Mouse (Mus musculus) hindbrain, embryonic 13.5 days (tissue): Measurements from ENCODE around the gene Foxk1. TPM values are rescaled to one million over a fixed set of nuclear protein-coding genes. Genes with fewer than 3 reads are reported as not detected.

Experiments
- ATAC-seq: fragments of 200-750 bp; cut with Nextera tagmentation; 2 replicates; pipeline ENCODE4 v1.8.0; 2017; ENCODE audit warnings: moderate TSS enrichment; ENCODE audit not compliant: low FRiP score
- H3K27ac ChIP-seq: fragments of 300-500 bp; sonication (generic); 2 replicates; pipeline ENCODE4 v1.5.1; 2015; ENCODE audit warnings: inconsistent platforms, mild to moderate bottlenecking, moderate library complexity
- H3K27me3 ChIP-seq: fragments of 300-500 bp; sonication (generic); 2 replicates; pipeline ENCODE4 v1.6.1; 2015; ENCODE audit warnings: mild to moderate bottlenecking, inconsistent platforms
- H3K36me3 ChIP-seq: fragments of 300-500 bp; sonication (generic); 2 replicates; pipeline ENCODE4 v1.6.1; 2015; ENCODE audit warnings: mild to moderate bottlenecking, inconsistent platforms
- H3K4me1 ChIP-seq: fragments of 300-500 bp; sonication (generic); replicated peaks from 2 replicates; pipeline ENCODE4 v1.6.1; 2015; ENCODE audit warnings: inconsistent platforms
- H3K4me2 ChIP-seq: fragments of 300-500 bp; sonication (generic); 2 replicates; pipeline ENCODE4 v1.6.1; 2015; ENCODE audit warnings: inconsistent platforms, mild to moderate bottlenecking, moderate library complexity
- H3K4me3 ChIP-seq: fragments of 300-500 bp; sonication (generic); 2 replicates; pipeline ENCODE4 v1.5.1; 2015; ENCODE audit warnings: mild to moderate bottlenecking, inconsistent platforms
- H3K9ac ChIP-seq: fragments of 300-500 bp; sonication (generic); 2 replicates; pipeline ENCODE4 v1.6.1; 2015; ENCODE audit warnings: mild to moderate bottlenecking, inconsistent platforms
- H3K9me3 ChIP-seq: fragments of 300-500 bp; sonication (generic); 2 replicates; pipeline ENCODE4 v1.6.1; 2016; ENCODE audit warnings: inconsistent platforms
- WGBS: fragments of 180-500 bp; shearing (Covaris S2); methylation state at CpG from one replicate; pipeline ENCODE4 v1.1.7; 2015; 5-methylcytosine and 5-hydroxymethylcytosine counted together
- polyA plus RNA-seq: library from polyadenylated mRNA; unstranded; fragments of >200 nt; fragmentation: Nextera tagmentation; extraction: Ambion mirVana; gene quantifications from 2 replicates; pipeline ENCODE4 v1.2.1, GENCODE M21; 2015

Gene Foxk1
- polyA plus RNA-seq, 1 experiment from 2014 or later = 5.6 TPM

- no peak overlapping the region for H3K9ac ChIP-seq
- H3K4me3 ChIP-seq = no peak overlapping the region
- no peaks in the 10 kb centered on the region for H3K27me3 ChIP-seq
- peaks cover 57% of the 10 kb centered on the region for H3K4me1 ChIP-seq
- ATAC-seq = no peak
- H3K9me3 ChIP-seq = no peaks in the 10 kb centered on the region
- H3K36me3 ChIP-seq = peaks cover 8% of the 10 kb centered on the region; the same call in 1 of the 2 replicates
- WGBS = 78% methylated on average over 2 of the region's 2 CpGs
- 0 out of 2 replicates have a peak overlapping the region, but pooled peaks have one; percentile 23 for H3K27ac ChIP-seq
- no peak overlapping the region for H3K4me2 ChIP-seq
Measured at GRCm38 (mm10) chr5:142426476-142426875, 25.2 kb downstream of the Foxk1 start.

- no peak overlapping the region for H3K9ac ChIP-seq
- H3K27me3 ChIP-seq = no peaks in the 10 kb centered on the region
- no peak overlapping the region for H3K4me3 ChIP-seq
- peaks cover 61% of the 10 kb centered on the region for H3K4me1 ChIP-seq
- H3K36me3 ChIP-seq = peaks cover 5% of the 10 kb centered on the region; the same call in 1 of the 2 replicates
- H3K27ac ChIP-seq = no peak overlapping the region; the same call in 1 of the 2 replicates
- 49% methylated on average over 10 of the region's 10 CpGs for WGBS
- H3K9me3 ChIP-seq = no peaks in the 10 kb centered on the region
- H3K4me2 ChIP-seq = no peak overlapping the region
- ATAC-seq = no peak
Measured at GRCm38 (mm10) chr5:142427876-142428275, 26.6 kb downstream of the Foxk1 start.

DNA sequence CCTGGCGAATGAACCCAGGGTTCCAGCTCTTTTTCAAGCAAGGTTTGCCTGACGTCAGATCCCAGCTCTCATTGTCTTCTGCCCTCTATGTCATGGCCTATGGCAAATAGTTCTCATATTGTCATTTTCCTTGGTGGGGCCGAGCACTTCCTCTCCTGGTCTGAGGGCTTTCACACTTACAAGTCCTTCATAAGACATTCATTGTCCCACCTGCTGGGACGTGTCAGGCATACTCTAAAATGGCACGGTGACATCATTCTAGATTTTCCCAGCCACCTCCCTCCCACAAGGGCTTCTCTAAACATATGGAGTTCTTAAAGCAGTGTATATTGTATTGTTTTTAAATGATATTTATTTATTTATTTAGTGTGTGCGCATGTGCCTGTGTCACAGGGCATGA is 27.4 kb downstream of the Foxk1 start:
- no peak overlapping the region for H3K4me3 ChIP-seq
- H3K9me3 ChIP-seq = no peaks in the 10 kb centered on the region
- no peak overlapping the region for H3K9ac ChIP-seq
- no peaks in the 10 kb centered on the region for H3K27me3 ChIP-seq
- no peak overlapping the region for H3K4me2 ChIP-seq
- no peak overlapping the region for H3K27ac ChIP-seq
- ATAC-seq = no peak
- H3K36me3 ChIP-seq = peaks cover 5% of the 10 kb centered on the region; the same call in 1 of the 2 replicates
- H3K4me1 ChIP-seq = peaks cover 63% of the 10 kb centered on the region
- 72% methylated on average over 6 of the region's 6 CpGs for WGBS

DNA sequence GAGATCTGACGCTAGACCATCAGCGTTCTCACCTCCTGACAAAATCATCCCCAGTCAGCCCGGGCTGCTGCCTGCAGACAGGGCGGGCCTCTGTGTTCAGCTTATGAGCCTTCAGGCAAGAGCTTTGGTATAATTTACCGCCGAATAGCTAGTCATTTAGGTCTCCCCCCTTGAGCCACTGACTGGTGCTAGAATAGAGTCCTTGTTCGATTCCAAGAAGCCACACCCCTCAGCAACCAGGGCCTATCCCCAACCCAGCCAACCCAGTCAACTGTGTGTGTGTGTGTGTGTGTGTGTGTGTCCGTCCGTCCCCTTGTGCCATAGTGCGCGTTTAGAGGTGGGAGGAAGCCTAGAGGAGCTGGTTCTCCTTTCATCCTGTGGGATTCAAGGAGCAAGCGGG is 29.7 kb downstream of the Foxk1 start:
- Histone ChIP-seq H3K4me1 (peaks cover 47% of the 10 kb centered on the region), H3K4me2 (no peak overlapping the region), H3K4me3 (no peak overlapping the region), H3K27ac (no peak overlapping the region), H3K9me3 (no peaks in the 10 kb centered on the region), H3K9ac (no peak overlapping the region), H3K27me3 (no peaks in the 10 kb centered on the region), H3K36me3 (peaks cover 16% of the 10 kb centered on the region)
- WGBS = 79% methylated on average over 12 of the region's 12 CpGs
- ATAC-seq = no peak

DNA sequence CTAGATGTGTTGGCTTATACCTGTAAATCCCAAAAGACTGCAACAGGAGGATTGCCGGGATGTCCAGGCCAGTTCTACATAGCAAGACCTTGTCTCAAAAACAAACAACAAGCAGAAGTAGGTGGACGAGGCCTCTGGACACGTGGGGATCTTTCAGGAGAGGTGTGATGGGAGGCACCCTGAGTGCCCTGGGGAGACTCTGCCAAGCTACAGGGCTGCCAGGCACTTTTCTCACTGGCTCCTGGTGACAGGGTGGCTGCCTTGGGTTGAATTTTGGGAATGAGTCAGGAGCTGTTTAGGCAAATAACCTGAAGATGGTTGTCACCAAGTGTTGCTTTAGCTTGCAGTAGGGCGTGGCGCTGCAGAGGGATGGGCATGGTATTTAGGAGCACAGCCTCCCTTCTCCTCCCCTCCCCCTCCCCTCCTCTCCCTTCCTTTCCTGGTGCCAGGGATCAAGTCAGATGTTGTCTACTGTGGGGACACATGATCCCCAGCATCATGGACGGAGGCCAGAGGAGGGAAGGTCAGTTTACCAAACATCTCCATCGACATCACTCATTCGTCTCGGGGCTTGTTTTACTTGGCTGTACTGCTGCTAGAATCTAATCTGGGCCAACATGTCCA is 30.6 kb downstream of the Foxk1 start:
- no peak for ATAC-seq
- Histone ChIP-seq H3K36me3 (peaks cover 22% of the 10 kb centered on the region), H3K4me2 (no peak overlapping the region), H3K4me3 (no peak overlapping the region), H3K27ac (no peak overlapping the region), H3K9ac (no peak overlapping the region), H3K9me3 (no peaks in the 10 kb centered on the region), H3K4me1 (peaks cover 47% of the 10 kb centered on the region), H3K27me3 (no peaks in the 10 kb centered on the region)
- 80% methylated on average over 9 of the region's 9 CpGs for WGBS

DNA sequence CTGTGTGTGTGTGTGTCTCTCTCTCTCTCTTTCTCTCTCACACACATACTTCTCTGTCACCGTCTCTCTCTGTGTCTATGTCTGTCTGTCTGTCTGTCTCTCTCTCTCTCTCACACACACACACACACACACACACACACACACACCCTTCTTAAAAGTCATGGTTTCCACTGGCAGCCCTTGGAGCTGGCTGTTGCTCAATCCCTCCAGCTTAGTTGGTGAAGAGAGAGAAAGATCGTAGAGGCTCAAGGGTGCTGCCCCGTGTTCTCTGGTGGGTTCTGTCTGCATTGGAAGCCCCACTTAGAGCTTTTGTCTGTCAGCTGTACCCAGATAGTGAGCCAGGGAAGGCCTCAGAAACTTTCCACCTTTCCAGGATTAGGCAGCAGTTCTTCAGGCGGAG is 31.4 kb downstream of the Foxk1 start:
- Histone ChIP-seq H3K9me3 (no peaks in the 10 kb centered on the region), H3K4me2 (no peak overlapping the region), H3K9ac (no peak overlapping the region), H3K36me3 (peaks cover 23% of the 10 kb centered on the region), H3K27me3 (no peaks in the 10 kb centered on the region), H3K27ac (no peak overlapping the region), H3K4me3 (no peak overlapping the region), H3K4me1 (peaks cover 43% of the 10 kb centered on the region)
- ATAC-seq = no peak
- WGBS = 91% methylated on average over 4 of the region's 4 CpGs

DNA sequence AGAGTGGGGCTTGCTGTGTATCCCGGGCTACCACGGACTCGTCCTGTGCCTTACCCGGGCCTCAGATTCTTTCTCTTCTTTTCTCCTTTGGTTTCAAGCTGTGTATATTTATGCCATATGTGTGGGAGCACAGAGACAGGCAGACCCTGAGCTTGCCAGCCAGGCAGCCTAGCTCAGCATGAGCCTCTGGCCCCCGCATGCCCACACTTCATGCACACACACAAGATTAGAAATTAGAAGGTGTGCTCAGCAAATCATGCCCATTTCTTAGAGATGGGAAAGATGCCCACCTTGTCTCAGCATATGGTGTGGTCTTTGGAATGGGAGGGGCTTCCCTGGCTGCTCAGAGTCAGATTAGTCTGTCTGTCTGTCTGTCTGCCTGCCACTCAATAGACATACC is 32.8 kb downstream of the Foxk1 start:
- 0 out of 2 replicates have a peak overlapping the region, but pooled peaks have one; percentile 19 for H3K9ac ChIP-seq
- 72% methylated on average over 5 of the region's 5 CpGs for WGBS
- H3K4me3 ChIP-seq = no peak overlapping the region
- ATAC-seq = no peak
- peaks cover 34% of the 10 kb centered on the region for H3K36me3 ChIP-seq
- H3K9me3 ChIP-seq = no peaks in the 10 kb centered on the region
- peaks cover 42% of the 10 kb centered on the region for H3K4me1 ChIP-seq
- H3K27me3 ChIP-seq = no peaks in the 10 kb centered on the region
- H3K27ac ChIP-seq = no peak overlapping the region
- no peak overlapping the region for H3K4me2 ChIP-seq

DNA sequence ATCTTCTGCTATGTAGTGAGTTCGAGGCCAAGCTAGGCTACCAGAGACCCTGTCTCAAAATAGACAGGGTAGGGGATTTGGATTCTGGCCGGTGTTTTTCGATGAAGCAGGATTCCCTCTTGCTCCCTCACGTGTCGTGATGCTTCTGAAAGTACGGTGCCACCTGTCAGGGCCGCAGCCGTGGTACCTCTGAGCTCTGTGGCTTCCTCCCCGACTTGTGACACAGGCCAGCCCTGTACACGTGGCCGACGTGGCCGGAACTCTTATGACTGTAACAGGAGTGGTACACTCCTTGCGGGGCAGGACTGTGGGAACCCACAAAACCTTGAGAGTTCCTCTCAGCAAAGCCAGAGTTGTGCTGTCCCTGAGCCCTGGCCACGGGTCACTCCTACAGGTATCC is 34.4 kb downstream of the Foxk1 start:
- peaks cover 51% of the 10 kb centered on the region for H3K4me1 ChIP-seq
- WGBS = 97% methylated on average over 15 of the region's 15 CpGs

GRCm38 (mm10) chr5:142438380-142438938 is 37.2 kb downstream of the Foxk1 start:
- H3K27ac ChIP-seq = no peak overlapping the region
- H3K36me3 ChIP-seq = peaks cover 34% of the 10 kb centered on the region
- H3K9me3 ChIP-seq = no peaks in the 10 kb centered on the region
- H3K4me3 ChIP-seq = no peak overlapping the region
- no peak for ATAC-seq
- H3K4me2 ChIP-seq = no peak overlapping the region
- peaks cover 54% of the 10 kb centered on the region for H3K4me1 ChIP-seq
- H3K9ac ChIP-seq = no peak overlapping the region
- H3K27me3 ChIP-seq = no peaks in the 10 kb centered on the region
- 84% methylated on average over 16 of the region's 16 CpGs for WGBS

More for the DNA sequence above, 34.4 kb downstream of the Foxk1 start:
- Histone ChIP-seq H3K9me3 (no peaks in the 10 kb centered on the region), H3K36me3 (peaks cover 34% of the 10 kb centered on the region), H3K9ac (no peak overlapping the region), H3K4me2 (no peak overlapping the region), H3K4me3 (no peak overlapping the region), H3K27me3 (no peaks in the 10 kb centered on the region), H3K27ac (no peak overlapping the region)
- ATAC-seq = no peak

GRCm38 (mm10) chr5:142439911-142440432 is 38.7 kb downstream of the Foxk1 start:
- Histone ChIP-seq H3K9ac (peak overlapping the region; percentile 56), H3K9me3 (no peaks in the 10 kb centered on the region), H3K27me3 (no peaks in the 10 kb centered on the region), H3K4me1 (peaks cover 60% of the 10 kb centered on the region), H3K4me2 (peak overlapping the region; percentile 49), H3K27ac (peak overlapping the region; percentile 84), H3K4me3 (peak overlapping the region; percentile 20), H3K36me3 (peaks cover 31% of the 10 kb centered on the region)
- ATAC-seq = peak; percentile 74
- 2% methylated on average over 12 of the region's 12 CpGs for WGBS

GRCm38 (mm10) chr5:142440451-142441147 is 39.3 kb downstream of the Foxk1 start:
- peak overlapping the region; percentile 46 for H3K9ac ChIP-seq

DNA sequence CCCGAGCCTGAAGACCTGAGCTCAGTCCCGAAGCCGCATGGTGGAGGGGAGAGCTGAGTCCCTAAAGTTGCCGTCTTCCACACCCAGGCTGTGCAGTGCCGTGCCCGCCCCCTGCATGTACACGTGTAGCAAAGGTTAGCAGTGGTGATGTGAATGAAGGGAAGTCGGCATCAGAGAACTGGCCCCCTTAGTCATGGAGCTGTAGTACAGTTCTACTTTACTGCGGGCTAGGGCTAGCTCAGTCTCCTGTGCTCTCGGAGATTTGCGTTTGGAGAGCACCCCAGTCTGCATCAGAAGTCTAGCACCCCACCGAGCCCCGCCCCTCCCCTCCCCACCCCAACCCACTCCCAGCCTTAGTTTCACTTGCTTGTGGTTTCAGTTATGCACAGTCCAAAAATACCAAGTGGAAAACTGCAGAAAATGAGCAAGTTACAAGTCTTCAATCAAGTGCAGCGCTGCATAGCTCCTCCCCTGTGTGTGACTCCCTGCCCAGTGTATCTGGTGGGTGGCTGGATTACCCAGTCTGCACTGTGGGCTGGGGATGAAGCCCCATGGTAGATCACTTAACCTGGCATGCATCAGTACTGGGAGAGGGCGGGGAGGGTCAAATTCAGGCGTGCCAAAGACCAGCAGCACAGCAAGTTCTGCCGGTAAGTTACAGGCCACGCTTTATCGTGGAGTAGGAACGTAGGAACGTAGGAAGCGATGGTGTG is 40.2 kb downstream of the Foxk1 start:
- H3K27ac ChIP-seq = peak overlapping the region; percentile 84
- ATAC-seq = no peak
- 0 out of 2 replicates have a peak overlapping the region, but pooled peaks have one; percentile 20 for H3K4me3 ChIP-seq
- 53% methylated on average over 22 of the region's 22 CpGs for WGBS
- no peaks in the 10 kb centered on the region for H3K9me3 ChIP-seq
- peaks cover 73% of the 10 kb centered on the region for H3K4me1 ChIP-seq
- H3K9ac ChIP-seq = peak overlapping the region; percentile 46; the same call in 1 of the 2 replicates
- peak overlapping the region; percentile 49 for H3K4me2 ChIP-seq
- H3K36me3 ChIP-seq = peaks cover 16% of the 10 kb centered on the region
- no peaks in the 10 kb centered on the region for H3K27me3 ChIP-seq

More at GRCm38 (mm10) chr5:142440451-142441147, 39.3 kb downstream of the Foxk1 start:
- Histone ChIP-seq H3K36me3 (peaks cover 25% of the 10 kb centered on the region), H3K4me2 (peak overlapping the region; percentile 49), H3K4me3 (peak overlapping the region; percentile 20), H3K27me3 (no peaks in the 10 kb centered on the region), H3K9me3 (no peaks in the 10 kb centered on the region), H3K4me1 (peaks cover 66% of the 10 kb centered on the region), H3K27ac (peak overlapping the region; percentile 84)
- WGBS = 1% methylated on average over 18 of the region's 19 CpGs
- peak; percentile 88 for ATAC-seq
